Mouse (Mus musculus) midbrain, embryonic 11.5 days (tissue): ENCODE measurements around the gene Lrrc75b. TPM values are rescaled to one million over a fixed set of nuclear protein-coding genes. Genes with fewer than 3 reads are reported as not detected.
"Not testable (repeated sequence)": the region's sequence is repeated elsewhere in the genome, so short reads cannot be mapped to it uniquely, and the experiment has no call there.

Experiments used
- ATAC-seq: fragments of 200-750 bp; cut with Nextera tagmentation; 2 replicates; pipeline ENCODE4 v1.8.0; 2017; ENCODE audit warnings: moderate TSS enrichment, moderate library complexity; ENCODE audit not compliant: low FRiP score
- DNase-seq: peaks from one replicate; pipeline ENCODE4 v3.0.0; 2015; ENCODE audit warnings: low spot score; ENCODE audit errors: missing footprints
- H3K27ac ChIP-seq: fragments of 300-500 bp; sonication (generic); 2 replicates; pipeline ENCODE4 v1.5.1; 2014; ENCODE audit warnings: low read depth, low read length
- H3K27me3 ChIP-seq: fragments of 300-500 bp; sonication (generic); 2 replicates; pipeline ENCODE4 v1.6.1; 2014; ENCODE audit warnings: mild to moderate bottlenecking, low read length, moderate library complexity, mixed read lengths; ENCODE audit not compliant: control insufficient read depth, insufficient read depth
- H3K36me3 ChIP-seq: fragments of 300-500 bp; sonication (generic); 2 replicates; pipeline ENCODE4 v1.6.1; 2014; ENCODE audit warnings: mild to moderate bottlenecking, low read length, moderate library complexity, mixed read lengths; ENCODE audit not compliant: control insufficient read depth, insufficient read depth
- H3K4me1 ChIP-seq: fragments of 300-500 bp; sonication (generic); 2 replicates; pipeline ENCODE4 v1.6.1; 2014; ENCODE audit warnings: low read length; ENCODE audit not compliant: control insufficient read depth, insufficient read depth
- H3K4me2 ChIP-seq: fragments of 300-500 bp; sonication (generic); 2 replicates; pipeline ENCODE4 v1.6.1; 2014; ENCODE audit warnings: mild to moderate bottlenecking, moderate library complexity
- H3K4me3 ChIP-seq: fragments of 300-500 bp; sonication (generic); 2 replicates; pipeline ENCODE4 v1.5.1; 2014; ENCODE audit warnings: low read depth, low read length
- H3K9ac ChIP-seq: fragments of 300-500 bp; sonication (generic); 2 replicates; pipeline ENCODE4 v1.6.1; 2014; ENCODE audit warnings: low read length
- H3K9me3 ChIP-seq: fragments of 300-500 bp; sonication (generic); 2 replicates; pipeline ENCODE4 v1.6.1; 2016; ENCODE audit warnings: low read length; ENCODE audit not compliant: control insufficient read depth
- WGBS: fragments of 180-500 bp; shearing (Covaris S2); extraction: QIAGEN DNeasy Blood & Tissue Kit; methylation state at CpG from one replicate; pipeline ENCODE4 v1.1.7; 2014; 5-methylcytosine and 5-hydroxymethylcytosine counted together
- polyA plus RNA-seq: library from polyadenylated mRNA; unstranded; fragments of >200 nt; fragmentation: Nextera tagmentation; extraction: Ambion mirVana; gene quantifications from 2 replicates; pipeline ENCODE4 v1.2.1, GENCODE M21; 2014

Lrrc75b gene
- polyA plus RNA-seq, 1 experiment from 2014 or later, result 3.3 TPM

- Histone ChIP-seq H3K9ac (no peak overlapping the region), H3K4me2 (no peak overlapping the region), H3K27me3 (no peaks in the 10 kb centered on the region; the same call in 1 of the 2 replicates), H3K4me1 (no peaks in the 10 kb centered on the region), H3K27ac (no peak overlapping the region), H3K9me3 (no peaks in the 10 kb centered on the region), H3K4me3 (no peak overlapping the region), H3K36me3 (no peaks in the 10 kb centered on the region)
- 42% methylated on average over 9 of the region's 9 CpGs for WGBS
- no peak for DNase-seq
- no peak for ATAC-seq
These were observed 11.8 kb upstream of the Lrrc75b start for GRCm38 (mm10) chr10:75571937-75572336.

- Histone ChIP-seq H3K36me3 (no peaks in the 10 kb centered on the region), H3K27ac (no peak overlapping the region), H3K9me3 (no peaks in the 10 kb centered on the region), H3K9ac (no peak overlapping the region), H3K27me3 (no peaks in the 10 kb centered on the region; the same call in 1 of the 2 replicates), H3K4me3 (no peak overlapping the region), H3K4me2 (no peak overlapping the region), H3K4me1 (no peaks in the 10 kb centered on the region)
- no peak for DNase-seq
- 30% methylated on average over 10 of the region's 10 CpGs for WGBS
- ATAC-seq, result no peak
These were observed 11.0 kb upstream of the Lrrc75b start for GRCm38 (mm10) chr10:75570981-75571657.

GRCm38 (mm10) chr10:75568851-75569250 is 8.7 kb upstream of the Lrrc75b start:
- Histone ChIP-seq H3K4me3 (no peak overlapping the region), H3K4me2 (no peak overlapping the region), H3K36me3 (no peaks in the 10 kb centered on the region), H3K9ac (no peak overlapping the region), H3K27ac (no peak overlapping the region), H3K27me3 (no peaks in the 10 kb centered on the region; the same call in 1 of the 2 replicates), H3K9me3 (no peaks in the 10 kb centered on the region), H3K4me1 (no peaks in the 10 kb centered on the region)
- ATAC-seq (no peak), DNase-seq (no peak)
- 11% methylated on average over 4 of the region's 4 CpGs for WGBS

- no peak overlapping the region for H3K9ac ChIP-seq
- WGBS, result 5% methylated on average over 11 of the region's 11 CpGs
- no peak overlapping the region for H3K27ac ChIP-seq
- H3K36me3 ChIP-seq, result no peaks in the 10 kb centered on the region
- H3K4me2 ChIP-seq, result no peak overlapping the region
- H3K4me1 ChIP-seq, result no peaks in the 10 kb centered on the region
- H3K27me3 ChIP-seq, result no peaks in the 10 kb centered on the region; the same call in 1 of the 2 replicates
- no peak for ATAC-seq
- H3K4me3 ChIP-seq, result no peak overlapping the region
- peak; percentile 66 for DNase-seq
- H3K9me3 ChIP-seq, result no peaks in the 10 kb centered on the region
These were observed 8.3 kb upstream of the Lrrc75b start for GRCm38 (mm10) chr10:75568441-75568840.

GRCm38 (mm10) chr10:75568029-75568428 is 7.9 kb upstream of the Lrrc75b start:
- WGBS, result 41% methylated on average over 5 of the region's 5 CpGs
- Histone ChIP-seq H3K4me3 (no peak overlapping the region), H3K4me2 (no peak overlapping the region), H3K36me3 (no peaks in the 10 kb centered on the region), H3K9me3 (no peaks in the 10 kb centered on the region), H3K27ac (no peak overlapping the region), H3K9ac (no peak overlapping the region), H3K4me1 (no peaks in the 10 kb centered on the region), H3K27me3 (no peaks in the 10 kb centered on the region; the same call in 1 of the 2 replicates)
- DNase-seq, result peak; percentile 68
- no peak for ATAC-seq

- 81% methylated on average over 2 of the region's 2 CpGs for WGBS
- H3K4me3 ChIP-seq, ATAC-seq, H3K4me2 ChIP-seq, H3K27me3 ChIP-seq, H3K4me1 ChIP-seq, H3K9ac ChIP-seq, H3K36me3 ChIP-seq, H3K9me3 ChIP-seq, H3K27ac ChIP-seq: not testable (repeated sequence)
- peak; percentile 53 for DNase-seq
These were observed 6.6 kb upstream of the Lrrc75b start for GRCm38 (mm10) chr10:75566765-75567164.

GRCm38 (mm10) chr10:75566321-75566720 is 6.2 kb upstream of the Lrrc75b start:
- no peak for DNase-seq
- 81% methylated on average over 5 of the region's 5 CpGs for WGBS
- ATAC-seq, result no peak

GRCm38 (mm10) chr10:75565906-75566305 is 5.8 kb upstream of the Lrrc75b start:
- no peak overlapping the region for H3K27ac ChIP-seq
- no peak overlapping the region for H3K4me3 ChIP-seq
- no peaks in the 10 kb centered on the region for H3K4me1 ChIP-seq
- no peaks in the 10 kb centered on the region for H3K9me3 ChIP-seq
- ATAC-seq (no peak), DNase-seq (peak; percentile 12)
- no peaks in the 10 kb centered on the region for H3K36me3 ChIP-seq
- H3K27me3 ChIP-seq, result peaks cover 5% of the 10 kb centered on the region
- H3K9ac ChIP-seq, result no peak overlapping the region
- no peak overlapping the region for H3K4me2 ChIP-seq
- 77% methylated on average over 7 of the region's 7 CpGs for WGBS

More at GRCm38 (mm10) chr10:75566321-75566720, 6.2 kb upstream of the Lrrc75b start:
- Histone ChIP-seq H3K4me1 (no peaks in the 10 kb centered on the region), H3K4me3 (no peak overlapping the region), H3K27me3 (peaks cover 1% of the 10 kb centered on the region), H3K4me2 (no peak overlapping the region), H3K9ac (no peak overlapping the region), H3K36me3 (no peaks in the 10 kb centered on the region), H3K27ac (no peak overlapping the region), H3K9me3 (no peaks in the 10 kb centered on the region)

GRCm38 (mm10) chr10:75565436-75565835 is 5.3 kb upstream of the Lrrc75b start:
- Histone ChIP-seq H3K9ac (no peak overlapping the region), H3K9me3 (no peaks in the 10 kb centered on the region), H3K27ac (no peak overlapping the region), H3K36me3 (no peaks in the 10 kb centered on the region), H3K27me3 (peaks cover 10% of the 10 kb centered on the region), H3K4me2 (no peak overlapping the region), H3K4me1 (no peaks in the 10 kb centered on the region), H3K4me3 (no peak overlapping the region)
- no peak for ATAC-seq
- WGBS, result 75% methylated on average over 6 of the region's 6 CpGs
- DNase-seq, result peak; percentile 61
